Mouse (Mus musculus): Measurements from ENCODE around the gene Qdpr. TPM values are rescaled to one million over a fixed set of nuclear protein-coding genes. Genes with fewer than 3 reads are reported as not detected.

Gene Qdpr
- polyA plus RNA-seq (2014; fragmentation: Illumina TruSeq; extraction: RNeasy Lipid Tissue Mini Kit (QIAGEN cat#74804); ENCODE audit: low read depth, low replicate concordance) = 81.7 TPM

DNA sequence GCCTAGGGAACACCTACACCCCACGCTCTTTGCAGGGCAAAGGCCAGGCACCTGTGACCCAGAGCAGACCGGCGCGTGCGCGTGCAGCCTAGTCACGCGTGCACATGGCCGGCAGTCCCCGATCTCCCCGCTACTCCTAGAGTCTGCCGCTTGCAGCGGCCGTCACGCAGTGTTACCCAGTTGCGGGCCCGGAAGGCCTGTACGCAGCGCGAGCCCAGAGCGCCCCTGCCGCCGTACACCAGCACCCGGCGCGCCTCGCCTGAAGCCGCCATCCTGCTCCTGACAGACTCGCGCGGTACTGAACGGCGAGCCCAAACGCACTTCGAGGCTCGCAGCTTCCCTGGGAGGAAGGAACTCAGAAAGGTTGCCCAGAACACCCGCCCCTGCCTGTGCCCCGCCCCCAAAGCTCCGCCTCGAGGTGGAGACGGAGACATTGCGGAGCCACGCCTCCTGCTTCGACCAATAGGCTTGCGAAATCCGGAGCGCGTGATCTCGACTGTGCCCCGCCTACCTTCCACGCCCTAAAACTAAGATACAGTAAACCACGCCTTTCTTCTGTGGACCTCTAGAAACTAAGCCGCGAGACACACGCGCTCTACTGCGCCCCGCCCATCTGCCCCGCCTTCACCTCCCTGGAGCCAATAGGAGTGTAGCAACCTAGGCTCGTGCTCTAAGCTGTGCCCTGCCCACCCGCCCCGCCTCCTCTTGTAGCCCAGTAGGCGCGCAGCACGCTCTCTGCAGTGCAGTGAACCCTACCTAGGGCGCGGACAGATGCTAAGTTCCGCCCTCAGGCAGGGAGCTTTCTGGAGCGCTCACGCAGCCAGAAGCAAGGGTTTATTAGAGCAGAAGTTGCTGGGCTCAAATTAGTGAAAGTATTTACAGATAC, at the start of gene Qdpr:
Gene Qdpr (minus strand): TSS at position 406 of the 886 bp plus-strand sequence.

DNA sequence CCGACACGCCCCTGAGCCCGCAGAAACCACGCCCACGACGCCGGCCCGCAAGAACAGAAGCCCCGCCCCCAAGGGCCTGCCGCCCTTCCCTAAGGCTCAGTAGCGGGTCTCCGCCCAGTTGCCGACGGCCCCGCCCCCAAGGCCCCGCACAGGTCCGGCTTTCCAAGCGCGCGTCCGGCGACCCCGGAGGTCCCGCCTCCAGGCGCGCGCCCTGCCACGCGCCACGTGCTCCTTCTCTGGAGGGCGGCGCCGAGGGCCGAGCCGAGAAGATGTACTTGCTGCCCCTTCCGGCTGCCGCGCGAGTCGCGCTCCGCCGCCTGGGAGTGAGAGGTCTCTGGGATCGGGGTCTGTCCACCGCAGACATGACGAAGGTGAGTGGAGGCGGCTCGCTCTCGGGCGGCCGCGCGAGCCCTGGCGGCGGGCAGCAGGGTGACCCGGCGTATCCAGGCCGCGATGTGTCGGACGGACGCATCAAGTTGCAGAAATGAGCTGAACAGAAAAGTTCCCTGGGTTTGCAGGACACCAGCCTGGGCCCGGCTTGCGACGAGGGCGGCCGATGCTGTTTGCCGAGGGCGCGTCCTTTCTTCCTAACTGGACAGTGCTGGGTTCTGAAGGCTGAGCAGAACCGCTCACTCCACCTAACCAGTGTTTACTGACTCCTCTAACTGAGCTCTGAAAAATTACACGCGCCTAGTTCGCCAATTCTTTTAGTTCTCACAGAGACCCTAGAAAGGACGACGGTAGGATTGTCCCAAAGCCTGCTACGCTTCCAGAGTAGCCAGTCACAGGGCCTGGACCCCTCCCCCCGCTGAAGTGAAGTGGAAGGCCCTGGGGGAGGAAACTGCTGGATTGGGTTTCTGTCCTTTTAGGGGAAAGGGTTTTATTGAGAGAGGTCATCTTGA, 43.4 kb upstream of the Qdpr start, which contains the start of gene Lap3:
Gene Lap3 (plus strand): TSS at position 184 of the 902 bp plus-strand sequence.

GRCm38 (mm10) chr5:45453451-45453850, 3.4 kb upstream of the Qdpr start, which contains the start of gene Clrn2:
Gene Clrn2 (plus strand): TSS chr5:45453751.

Other genes with a start within 250 kb of the Qdpr start
- gene Clrn2, start 3.5 kb upstream of the Qdpr start, polyA plus RNA-seq (2014; fragmentation: Illumina TruSeq; extraction: RNeasy Lipid Tissue Mini Kit (QIAGEN cat#74804); ENCODE audit: low read depth, low replicate concordance) = not detected
- 63.1 TPM for gene Lap3, start 43.1 kb upstream of the Qdpr start, polyA plus RNA-seq (2014; fragmentation: Illumina TruSeq; extraction: RNeasy Lipid Tissue Mini Kit (QIAGEN cat#74804); ENCODE audit: low read depth, low replicate concordance)
- gene Med28, start 70.0 kb upstream of the Qdpr start, polyA plus RNA-seq (2014; fragmentation: Illumina TruSeq; extraction: RNeasy Lipid Tissue Mini Kit (QIAGEN cat#74804); ENCODE audit: low read depth, low replicate concordance) = 74.3 TPM
- 1.9 TPM for gene Fam184b, start 189.4 kb upstream of the Qdpr start, polyA plus RNA-seq (2014; fragmentation: Illumina TruSeq; extraction: RNeasy Lipid Tissue Mini Kit (QIAGEN cat#74804); ENCODE audit: low read depth, low replicate concordance)
- 26.8 TPM for gene Ncapg, start 219.7 kb upstream of the Qdpr start, polyA plus RNA-seq (2014; fragmentation: Illumina TruSeq; extraction: RNeasy Lipid Tissue Mini Kit (QIAGEN cat#74804); ENCODE audit: low read depth, low replicate concordance)

All from sigmoid colon, adult 10 weeks (tissue).